Mouse (Mus musculus) cortical plate, adult 2 months (tissue): ENCODE data around the gene P3h3.

Experiments
- CTCF ChIP-seq: fragments of 200-500 bp; IDR thresholded peaks from 2 replicates; pipeline ENCODE4 v1.5.1; 2011; ENCODE audit warnings: mild to moderate bottlenecking, control low read depth, low read length; ENCODE audit not compliant: insufficient read depth; ENCODE audit errors: extremely low read depth
- POLR2A ChIP-seq: fragments of 200-500 bp; IDR thresholded peaks from 2 replicates; pipeline ENCODE4 v1.6.1; 2011; ENCODE audit warnings: mild to moderate bottlenecking, low read length, control low read depth; ENCODE audit not compliant: insufficient read depth; ENCODE audit errors: extremely low read depth

GRCm38 (mm10) chr6:124828101-124828592 lies 29.4 kb downstream of the P3h3 start:
- TF ChIP-seq POLR2A (no peak), CTCF (no peak)
